Mouse (Mus musculus) heart, postnatal 0 days (tissue): ENCODE measurements at regions not wholly inside any gene's neighbourhood (a gene's known extent, or its start where the extent isn't known, plus 50 kb on each side); places are given as distances from the start of the nearest gene placed in this dataset.

Experiments
- ATAC-seq: fragments of 200-750 bp; cut with Nextera tagmentation; 2 replicates; pipeline ENCODE4 v1.8.0; 2017; ENCODE audit warnings: low read depth, moderate number of reproducible peaks, moderate library complexity; ENCODE audit not compliant: insufficient read depth
- DNase-seq: peaks from one replicate; pipeline ENCODE4 v3.0.0-alpha.2; 2016; ENCODE audit warnings: low spot score
- H3K27ac ChIP-seq: fragments of 300-500 bp; sonication (generic); 2 replicates; pipeline ENCODE4 v1.5.1; 2014; ENCODE audit warnings: low read depth, mild to moderate bottlenecking
- H3K27me3 ChIP-seq: fragments of 300-500 bp; sonication (generic); 2 replicates; pipeline ENCODE4 v1.6.1; 2014; ENCODE audit warnings: low read length, mixed read lengths; ENCODE audit not compliant: control insufficient read depth, insufficient read depth
- H3K36me3 ChIP-seq: fragments of 300-500 bp; sonication (generic); replicated peaks from 2 replicates; pipeline ENCODE4 v1.6.1; 2014; ENCODE audit warnings: low read length, mixed read lengths; ENCODE audit not compliant: control insufficient read depth, insufficient read depth
- H3K4me1 ChIP-seq: fragments of 300-500 bp; sonication (generic); 2 replicates; pipeline ENCODE4 v1.6.1; 2014; ENCODE audit warnings: antibody characterized with exemption; ENCODE audit not compliant: control insufficient read depth, insufficient read depth
- H3K4me2 ChIP-seq: fragments of 300-500 bp; sonication (generic); 2 replicates; pipeline ENCODE4 v1.6.1; 2014; ENCODE audit warnings: low read depth, mild to moderate bottlenecking, low read length, moderate library complexity
- H3K4me3 ChIP-seq: fragments of 300-500 bp; sonication (generic); 2 replicates; pipeline ENCODE4 v1.5.1; 2014; ENCODE audit warnings: low read depth, low read length
- H3K9ac ChIP-seq: fragments of 300-500 bp; sonication (generic); replicated peaks from 2 replicates; pipeline ENCODE4 v1.6.1; 2014; ENCODE audit warnings: low read depth, low read length, mixed read lengths
- H3K9me3 ChIP-seq: fragments of 300-500 bp; sonication (generic); replicated peaks from 2 replicates; pipeline ENCODE4 v1.6.1; 2016; ENCODE audit warnings: low read length; ENCODE audit not compliant: control insufficient read depth
- CTCF ChIP-seq: IDR thresholded peaks from 2 replicates; pipeline ENCODE4 v1.5.1; 2016; ENCODE audit warnings: antibody characterized with exemption, control low read depth, low read depth
- EP300 ChIP-seq: IDR thresholded peaks from 2 replicates; pipeline ENCODE4 v1.6.1; 2016; ENCODE audit warnings: antibody characterized with exemption, low read depth
- WGBS: fragments of 180-500 bp; shearing (Covaris S2); extraction: QIAGEN DNeasy Blood & Tissue Kit; methylation state at CpG from one replicate; pipeline ENCODE4 v1.1.7; 2014; 5-methylcytosine and 5-hydroxymethylcytosine counted together

- no peak overlapping the region for H3K4me3 ChIP-seq
- 65% methylated on average over 2 of the region's 2 CpGs for WGBS
- DNase-seq (no peak), ATAC-seq (no peak)
- peaks cover 9% of the 10 kb centered on the region for H3K4me1 ChIP-seq
- no peak overlapping the region for H3K9ac ChIP-seq
- H3K27me3 ChIP-seq, result no peaks in the 10 kb centered on the region
- H3K36me3 ChIP-seq, result no peaks in the 10 kb centered on the region
- H3K4me2 ChIP-seq, result no peak overlapping the region
- H3K9me3 ChIP-seq, result no peaks in the 10 kb centered on the region
- TF ChIP-seq EP300 (no peak), CTCF (no peak)
- no peak overlapping the region for H3K27ac ChIP-seq
Measured at GRCm38 (mm10) chr1:130297471-130297870, 125.3 kb downstream of the Cd55b start.

GRCm38 (mm10) chr1:130285882-130286281 lies 136.9 kb downstream of the Cd55b start:
- H3K27me3 ChIP-seq, result no peaks in the 10 kb centered on the region

GRCm38 (mm10) chr1:130282153-130282552 lies 140.7 kb downstream of the Cd55b start:
- H3K27ac ChIP-seq, result no peak overlapping the region
- no peaks in the 10 kb centered on the region for H3K27me3 ChIP-seq
- H3K9ac ChIP-seq, result no peak overlapping the region
- no peak overlapping the region for H3K4me3 ChIP-seq
- H3K36me3 ChIP-seq, result no peaks in the 10 kb centered on the region
- H3K4me2 ChIP-seq, result no peak overlapping the region
- TF ChIP-seq CTCF (no peak), EP300 (no peak)
- ATAC-seq (no peak), DNase-seq (no peak)
- H3K4me1 ChIP-seq, result no peaks in the 10 kb centered on the region
- peaks cover 8% of the 10 kb centered on the region; the same call in 1 of the 2 replicates for H3K9me3 ChIP-seq
- WGBS, result 25% methylated on average over 3 of the region's 3 CpGs

More at GRCm38 (mm10) chr1:130285882-130286281, 136.9 kb downstream of the Cd55b start:
- no peak overlapping the region for H3K4me2 ChIP-seq
- ATAC-seq (no peak), DNase-seq (no peak)
- no peak overlapping the region for H3K9ac ChIP-seq
- H3K9me3 ChIP-seq, result no peaks in the 10 kb centered on the region
- no peaks in the 10 kb centered on the region for H3K4me1 ChIP-seq
- H3K4me3 ChIP-seq, result no peak overlapping the region
- WGBS, result 78% methylated on average over 6 of the region's 6 CpGs
- H3K36me3 ChIP-seq, result no peaks in the 10 kb centered on the region
- H3K27ac ChIP-seq, result no peak overlapping the region
- TF ChIP-seq CTCF (no peak), EP300 (no peak)

GRCm38 (mm10) chr1:130279180-130279579 lies 143.6 kb downstream of the Cd55b start:
- Histone ChIP-seq H3K9me3 (peaks cover 8% of the 10 kb centered on the region; the same call in 1 of the 2 replicates), H3K27me3 (no peaks in the 10 kb centered on the region), H3K4me1 (no peaks in the 10 kb centered on the region), H3K9ac (no peak overlapping the region), H3K4me2 (no peak overlapping the region), H3K27ac (no peak overlapping the region), H3K36me3 (no peaks in the 10 kb centered on the region), H3K4me3 (no peak overlapping the region)
- ATAC-seq (no peak), DNase-seq (no peak)
- TF ChIP-seq CTCF (no peak), EP300 (no peak)

GRCm38 (mm10) chr1:130278000-130278536 lies 144.7 kb downstream of the Cd55b start:
- TF ChIP-seq CTCF (no peak), EP300 (no peak)
- Histone ChIP-seq H3K4me2 (no peak overlapping the region), H3K36me3 (no peaks in the 10 kb centered on the region), H3K27me3 (no peaks in the 10 kb centered on the region), H3K4me1 (no peaks in the 10 kb centered on the region), H3K9me3 (peaks cover 8% of the 10 kb centered on the region; the same call in 1 of the 2 replicates), H3K9ac (no peak overlapping the region), H3K27ac (no peak overlapping the region), H3K4me3 (no peak overlapping the region)
- DNase-seq (no peak), ATAC-seq (no peak)

- no peaks in the 10 kb centered on the region for H3K4me1 ChIP-seq
- 29% methylated on average over 3 of the region's 3 CpGs for WGBS
- ATAC-seq, result no peak
Measured at GRCm38 (mm10) chr1:130276885-130277284, 145.9 kb downstream of the Cd55b start.

More at GRCm38 (mm10) chr1:130276885-130277284, 145.9 kb downstream of the Cd55b start:
- peaks cover 8% of the 10 kb centered on the region; the same call in 1 of the 2 replicates for H3K9me3 ChIP-seq
- no peak overlapping the region for H3K4me2 ChIP-seq
- H3K4me3 ChIP-seq, result no peak overlapping the region
- no peaks in the 10 kb centered on the region for H3K27me3 ChIP-seq
- no peaks in the 10 kb centered on the region for H3K36me3 ChIP-seq
- no peak overlapping the region for H3K9ac ChIP-seq
- no peak for DNase-seq
- H3K27ac ChIP-seq, result no peak overlapping the region
- TF ChIP-seq EP300 (no peak), CTCF (no peak)
